Mouse (Mus musculus) embryonic facial prominence, embryonic 10.5 days (tissue): ENCODE measurements around the gene 1700012P22Rik. TPM values are rescaled to one million over a fixed set of nuclear protein-coding genes. Genes with fewer than 3 reads are reported as not detected.
A peak's percentile ranks its signal among the peaks of the same experiment; 100 is the strongest.

Source experiments
- DNase-seq: peaks from one replicate; pipeline ENCODE4 v3.0.0-alpha.2; 2017; ENCODE audit warnings: low spot score
- H3K27ac ChIP-seq: fragments of 300-500 bp; sonication (generic); replicated peaks from 2 replicates; pipeline ENCODE4 v1.5.1; 2016; ENCODE audit warnings: mild to moderate bottlenecking
- H3K27me3 ChIP-seq: fragments of 300-500 bp; sonication (generic); replicated peaks from 2 replicates; pipeline ENCODE4 v1.6.1; 2016; ENCODE audit warnings: low read depth, mild to moderate bottlenecking; ENCODE audit not compliant: poor library complexity, severe bottlenecking
- H3K36me3 ChIP-seq: fragments of 300-500 bp; sonication (generic); replicated peaks from 2 replicates; pipeline ENCODE4 v1.6.1; 2016; ENCODE audit warnings: mild to moderate bottlenecking, moderate library complexity
- H3K4me1 ChIP-seq: fragments of 300-500 bp; sonication (generic); 2 replicates; pipeline ENCODE4 v1.6.1; 2016
- H3K4me3 ChIP-seq: fragments of 300-500 bp; sonication (generic); 2 replicates; pipeline ENCODE4 v1.5.1; 2016; ENCODE audit warnings: mild to moderate bottlenecking, moderate library complexity
- H3K9me3 ChIP-seq: fragments of 300-500 bp; sonication (generic); 2 replicates; pipeline ENCODE4 v1.6.1; 2016; ENCODE audit warnings: mild to moderate bottlenecking
- WGBS: fragments of 180-500 bp; shearing (Covaris S2); methylation state at CpG from one replicate; pipeline ENCODE4 v1.1.7; 2016; 5-methylcytosine and 5-hydroxymethylcytosine counted together
- polyA plus RNA-seq: library from polyadenylated mRNA; unstranded; fragments of >200 nt; fragmentation: Nextera tagmentation; extraction: Ambion mirVana; gene quantifications from 2 replicates; pipeline ENCODE4 v1.2.1, GENCODE M21; 2016

Gene 1700012P22Rik
- not detected in 2 replicates for polyA plus RNA-seq

- H3K27ac ChIP-seq: no peak within 1 kb of the TSS
- H3K9me3 ChIP-seq: 0 out of 2 replicates have a peak, but pooled peaks cover 2% of the 10 kb centered on the region
Observed at GRCm38 (mm10) chr4:144438672-144439071, at the start of gene 1700012P22Rik. TSS of gene 1700012P22Rik (minus strand) at chr4:144438772.

DNA sequence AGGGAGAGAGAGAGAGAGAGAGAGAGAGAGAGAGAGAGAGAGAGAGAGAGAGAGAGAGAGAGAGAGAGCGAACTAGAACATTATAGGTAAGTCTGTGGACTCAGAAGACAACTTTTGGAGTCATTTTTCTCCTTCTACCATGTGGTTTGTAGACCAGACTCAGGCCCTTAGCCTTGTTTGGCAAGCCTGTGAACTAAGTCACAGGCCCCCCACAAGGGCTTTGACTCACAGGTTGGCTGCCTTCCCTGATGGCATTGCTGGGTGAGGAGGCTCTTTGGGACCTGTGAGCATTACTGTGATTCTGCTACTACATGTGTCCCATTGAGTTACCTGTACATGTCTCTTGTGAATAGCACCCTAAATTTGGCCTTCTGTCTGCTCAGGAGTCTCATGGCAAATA lies 29.5 kb upstream of the 1700012P22Rik start:
- no peak overlapping the region for H3K4me3 ChIP-seq
- 67% methylated on average over 1 of the region's 1 CpGs for WGBS
- H3K27ac ChIP-seq: no peak overlapping the region
- DNase-seq: no peak
- H3K27me3 ChIP-seq: no peaks in the 10 kb centered on the region
- no peaks in the 10 kb centered on the region for H3K4me1 ChIP-seq
- H3K36me3 ChIP-seq: no peaks in the 10 kb centered on the region
- H3K9me3 ChIP-seq: peaks cover 16% of the 10 kb centered on the region; the same call in 1 of the 2 replicates

More at GRCm38 (mm10) chr4:144438672-144439071, at the start of gene 1700012P22Rik:
- Histone ChIP-seq H3K4me1 (no peaks in the 10 kb centered on the region), H3K27me3 (no peaks in the 10 kb centered on the region), H3K36me3 (no peaks in the 10 kb centered on the region), H3K4me3 (no peak within 1 kb of the TSS)
- DNase-seq: no peak

DNA sequence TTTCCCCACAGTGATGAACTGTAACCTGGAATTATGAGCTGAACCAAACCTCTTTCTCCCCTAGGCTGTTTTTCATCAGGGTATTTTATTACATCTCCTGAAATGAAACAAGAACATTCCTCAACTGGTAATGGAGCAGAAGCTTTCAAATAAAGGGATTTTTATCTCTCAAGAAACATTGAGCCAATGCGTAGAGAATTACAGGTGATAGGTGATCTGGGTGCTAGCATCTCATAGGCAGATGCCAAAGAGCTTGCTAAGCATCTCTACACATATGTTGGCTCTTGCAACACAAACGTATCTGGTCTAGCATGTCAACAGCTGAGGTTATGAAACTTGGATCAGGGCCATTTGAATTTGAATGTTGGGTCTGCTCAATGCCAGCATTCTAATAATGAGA lies 26.6 kb upstream of the 1700012P22Rik start:
- no peak for DNase-seq
- 80% methylated on average over 2 of the region's 2 CpGs for WGBS

DNA sequence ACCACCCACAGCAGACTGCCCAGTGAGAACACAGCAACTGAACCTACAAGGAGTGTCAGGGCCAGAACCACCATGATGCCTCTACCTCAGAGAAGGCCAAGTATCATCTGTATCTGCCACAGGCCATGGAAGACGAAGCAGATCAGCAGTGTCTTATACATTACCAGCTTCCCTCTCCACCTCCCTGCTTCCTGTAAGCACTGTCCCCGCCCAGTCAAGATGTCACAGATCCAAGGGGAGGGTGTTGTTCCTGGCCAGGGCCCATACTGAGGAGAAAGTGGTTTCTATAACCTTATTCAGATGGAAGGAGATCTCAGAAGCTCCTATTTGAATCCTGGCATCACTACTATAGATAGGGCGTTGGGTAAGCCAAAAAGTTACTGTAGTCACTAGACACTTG lies 25.1 kb upstream of the 1700012P22Rik start, which contains the start of gene Aadacl3:
Gene Aadacl3 (minus strand): TSS at position 101 of the 400 bp plus-strand sequence.
- DNase-seq: no peak
- H3K4me3 ChIP-seq: no peak within 1 kb of the TSS
- no peaks in the 10 kb centered on the region for H3K36me3 ChIP-seq
- H3K27me3 ChIP-seq: no peaks in the 10 kb centered on the region
- no peak within 1 kb of the TSS for H3K27ac ChIP-seq
- no peaks in the 10 kb centered on the region for H3K4me1 ChIP-seq
- WGBS: 75% methylated on average over 3 of the region's 3 CpGs
- peaks cover 15% of the 10 kb centered on the region; the same call in 1 of the 2 replicates for H3K9me3 ChIP-seq

More for the DNA sequence above, 26.6 kb upstream of the 1700012P22Rik start:
- Histone ChIP-seq H3K36me3 (no peaks in the 10 kb centered on the region), H3K9me3 (peaks cover 10% of the 10 kb centered on the region; the same call in 1 of the 2 replicates), H3K27me3 (no peaks in the 10 kb centered on the region), H3K4me3 (no peak overlapping the region), H3K4me1 (no peaks in the 10 kb centered on the region), H3K27ac (no peak overlapping the region)

- WGBS: 80% methylated on average over 2 of the region's 2 CpGs
- no peak for DNase-seq
- Histone ChIP-seq H3K9me3 (peaks cover 18% of the 10 kb centered on the region; the same call in 1 of the 2 replicates), H3K4me1 (no peaks in the 10 kb centered on the region), H3K27me3 (no peaks in the 10 kb centered on the region), H3K36me3 (no peaks in the 10 kb centered on the region), H3K4me3 (no peak within 1 kb of the TSS), H3K27ac (no peak within 1 kb of the TSS)
Observed at GRCm38 (mm10) chr4:144453217-144453616, 14.6 kb upstream of the 1700012P22Rik start, which contains the start of gene Gm9944. TSS of gene Gm9944 (minus strand) at chr4:144453317.

DNA sequence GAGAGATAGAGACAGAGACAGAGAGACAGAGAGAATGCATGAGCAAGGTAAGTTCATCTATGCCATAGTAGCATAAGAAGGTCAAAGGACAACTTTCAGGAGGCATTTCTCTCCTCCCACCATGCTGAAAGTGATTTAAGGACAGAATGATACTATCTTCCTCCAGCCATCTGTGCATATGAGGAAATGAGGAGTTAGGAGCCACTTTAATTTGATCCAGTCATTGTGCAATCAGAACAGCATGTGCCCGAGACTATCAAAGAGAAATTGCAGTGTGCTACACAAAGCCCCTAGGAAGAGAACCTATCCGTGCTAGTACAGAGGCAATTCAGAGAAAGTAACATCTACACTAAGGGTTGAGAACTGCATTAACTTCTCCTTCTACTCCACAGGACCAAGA lies 10.0 kb upstream of the 1700012P22Rik start:
- Histone ChIP-seq H3K27ac (no peak overlapping the region), H3K36me3 (no peaks in the 10 kb centered on the region), H3K27me3 (no peaks in the 10 kb centered on the region), H3K4me3 (no peak overlapping the region), H3K4me1 (no peaks in the 10 kb centered on the region), H3K9me3 (0 out of 2 replicates have a peak, but pooled peaks cover 6% of the 10 kb centered on the region)
- no peak for DNase-seq
- 68% methylated on average over 2 of the region's 2 CpGs for WGBS

- 80% methylated on average over 1 of the region's 1 CpGs for WGBS
- DNase-seq: no peak
- no peak overlapping the region for H3K27ac ChIP-seq
- 0 out of 2 replicates have a peak, but pooled peaks cover 2% of the 10 kb centered on the region for H3K9me3 ChIP-seq
- no peaks in the 10 kb centered on the region for H3K27me3 ChIP-seq
- H3K4me3 ChIP-seq: no peak overlapping the region
- no peaks in the 10 kb centered on the region for H3K36me3 ChIP-seq
- H3K4me1 ChIP-seq: no peaks in the 10 kb centered on the region
Observed at GRCm38 (mm10) chr4:144441582-144441981, 3.0 kb upstream of the 1700012P22Rik start.

DNA sequence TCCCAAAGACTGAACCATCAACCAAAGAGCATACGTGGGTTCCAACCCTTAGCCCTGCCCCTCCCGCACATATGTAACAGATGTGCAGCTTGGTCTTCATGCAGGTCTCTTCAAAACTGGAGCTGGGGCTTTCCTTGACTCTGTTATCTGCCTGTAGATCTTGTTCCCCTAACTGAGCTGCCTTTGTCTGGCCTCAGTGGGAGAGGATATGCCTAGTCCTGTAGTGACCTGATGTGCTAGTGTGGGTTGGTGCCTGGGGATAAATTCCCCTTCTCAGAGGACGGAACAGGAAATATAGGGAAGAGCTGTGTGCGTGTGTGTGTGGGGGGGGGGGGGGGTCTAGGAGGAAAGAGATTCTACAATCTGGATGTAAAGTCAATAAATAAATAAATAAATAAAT lies 2.5 kb upstream of the 1700012P22Rik start:
- H3K4me3 ChIP-seq: no peak overlapping the region
- 81% methylated on average over 4 of the region's 4 CpGs for WGBS
- no peaks in the 10 kb centered on the region for H3K27me3 ChIP-seq
- no peak overlapping the region for H3K27ac ChIP-seq
- no peaks in the 10 kb centered on the region for H3K36me3 ChIP-seq
- no peak for DNase-seq
- no peaks in the 10 kb centered on the region for H3K4me1 ChIP-seq
- H3K9me3 ChIP-seq: 0 out of 2 replicates have a peak, but pooled peaks cover 2% of the 10 kb centered on the region

DNA sequence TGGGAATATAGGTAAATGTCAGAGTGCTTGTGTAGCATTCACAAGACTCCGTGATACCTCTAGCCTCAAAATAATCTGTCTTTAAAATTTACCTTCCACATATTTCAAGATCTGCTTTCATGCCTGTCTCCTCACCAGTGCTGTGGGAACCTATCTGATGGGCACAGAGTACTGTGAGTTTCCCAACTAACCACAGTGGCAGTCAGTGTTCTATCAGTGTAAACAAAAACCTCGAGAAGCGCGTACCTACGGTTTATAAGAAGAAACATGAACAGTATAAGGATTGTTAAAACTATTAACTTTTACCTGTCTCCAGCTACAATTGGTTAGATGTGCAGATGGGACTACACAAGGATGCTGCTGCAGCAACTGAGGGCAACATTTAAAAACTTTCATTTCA lies 5.4 kb downstream of the 1700012P22Rik start:
- no peaks in the 10 kb centered on the region for H3K4me1 ChIP-seq
- H3K36me3 ChIP-seq: no peaks in the 10 kb centered on the region
- no peak for DNase-seq
- WGBS: 91% methylated on average over 5 of the region's 5 CpGs
- H3K27ac ChIP-seq: no peak overlapping the region
- no peaks in the 10 kb centered on the region for H3K27me3 ChIP-seq
- H3K9me3 ChIP-seq: 0 out of 2 replicates have a peak, but pooled peaks cover 7% of the 10 kb centered on the region
- no peak overlapping the region for H3K4me3 ChIP-seq

DNA sequence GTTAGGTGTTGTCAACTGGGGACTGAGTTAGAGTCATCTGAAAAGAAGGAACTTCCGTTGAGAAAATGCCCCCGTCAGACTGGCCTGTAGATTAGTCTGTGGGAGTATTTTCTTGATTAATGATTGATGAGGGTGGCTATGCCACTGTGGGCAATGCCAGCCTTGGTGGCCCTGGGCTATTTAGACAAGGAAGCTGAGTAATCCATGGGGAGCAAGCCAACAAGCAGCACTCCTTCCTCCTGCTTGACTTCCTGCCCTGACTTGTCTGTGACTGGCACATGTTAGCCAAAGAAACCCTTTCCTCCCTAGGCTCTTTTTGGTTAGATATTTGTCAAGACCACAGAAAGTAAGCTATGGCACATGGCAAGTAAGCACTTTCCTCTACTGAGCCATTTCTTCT lies 7.8 kb downstream of the 1700012P22Rik start:
- Histone ChIP-seq H3K4me1 (no peaks in the 10 kb centered on the region), H3K27me3 (no peaks in the 10 kb centered on the region), H3K4me3 (no peak overlapping the region), H3K36me3 (no peaks in the 10 kb centered on the region), H3K27ac (no peak overlapping the region), H3K9me3 (0 out of 2 replicates have a peak, but pooled peaks cover 5% of the 10 kb centered on the region)
- WGBS: 81% methylated on average over 2 of the region's 2 CpGs
- no peak for DNase-seq

DNA sequence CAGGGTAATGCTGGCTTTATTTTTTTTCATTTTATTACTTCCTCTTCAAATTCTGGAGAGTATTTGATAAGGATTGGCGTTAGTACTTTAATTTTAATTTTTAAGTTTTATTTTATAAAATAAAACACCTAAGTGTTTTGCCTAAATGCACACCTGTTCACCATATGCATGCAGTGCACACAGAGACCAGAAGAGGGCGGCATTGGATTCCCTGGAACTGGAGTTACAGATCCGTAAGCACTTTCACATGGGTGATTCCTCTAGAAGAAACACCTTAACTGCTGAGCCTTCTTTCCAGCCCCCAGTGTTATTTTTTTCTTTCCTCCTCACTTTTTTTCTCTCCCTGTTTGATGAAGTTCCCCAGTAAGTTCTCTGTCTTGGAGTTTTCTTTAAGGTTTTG lies 9.7 kb downstream of the 1700012P22Rik start:
- 25% methylated on average over 3 of the region's 3 CpGs for WGBS
- Histone ChIP-seq H3K9me3 (0 out of 2 replicates have a peak, but pooled peaks cover 5% of the 10 kb centered on the region), H3K27ac (no peak overlapping the region), H3K4me3 (no peak overlapping the region), H3K4me1 (no peaks in the 10 kb centered on the region), H3K27me3 (no peaks in the 10 kb centered on the region), H3K36me3 (no peaks in the 10 kb centered on the region)
- DNase-seq: peak; percentile 15

DNA sequence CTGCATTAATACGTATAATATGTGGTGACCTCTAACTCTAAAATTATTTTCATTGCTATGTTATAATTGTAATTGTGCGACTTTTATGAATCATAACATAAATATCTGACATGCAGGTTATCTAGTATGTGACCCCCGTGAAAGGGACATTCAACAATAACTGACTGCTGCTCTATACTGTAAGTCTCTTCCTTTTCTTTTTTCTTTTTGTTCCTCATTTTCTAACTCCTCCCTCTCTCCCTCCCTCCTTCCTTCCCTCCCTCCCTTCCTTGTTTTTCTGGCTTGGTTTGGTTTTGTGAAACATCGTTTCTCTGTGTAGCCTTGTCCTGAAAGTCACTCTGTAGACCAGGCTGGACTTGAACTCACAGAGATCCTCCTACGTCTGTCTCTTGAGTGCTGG lies 14.0 kb downstream of the 1700012P22Rik start:
- H3K27ac ChIP-seq: no peak overlapping the region
- no peaks in the 10 kb centered on the region for H3K27me3 ChIP-seq
- H3K36me3 ChIP-seq: no peaks in the 10 kb centered on the region
- no peak overlapping the region for H3K4me3 ChIP-seq
- WGBS: 82% methylated on average over 5 of the region's 5 CpGs
- no peak for DNase-seq
- no peaks in the 10 kb centered on the region for H3K4me1 ChIP-seq
- 0 out of 2 replicates have a peak, but pooled peaks cover 2% of the 10 kb centered on the region for H3K9me3 ChIP-seq

GRCm38 (mm10) chr4:144420644-144421043 lies 17.9 kb downstream of the 1700012P22Rik start:
- no peak overlapping the region for H3K4me3 ChIP-seq
- H3K9me3 ChIP-seq: no peaks in the 10 kb centered on the region
- H3K27me3 ChIP-seq: no peaks in the 10 kb centered on the region
- no peak for DNase-seq
- H3K4me1 ChIP-seq: no peaks in the 10 kb centered on the region
- H3K27ac ChIP-seq: no peak overlapping the region
- H3K36me3 ChIP-seq: no peaks in the 10 kb centered on the region
